Mouse (Mus musculus): ENCODE results near the gene Exoc3. TPM values are rescaled to one million over a fixed set of nuclear protein-coding genes. Genes with fewer than 3 reads are reported as not detected.

Gene Exoc3
- polyA plus RNA-seq, 1 experiment: 45.6 TPM

DNA sequence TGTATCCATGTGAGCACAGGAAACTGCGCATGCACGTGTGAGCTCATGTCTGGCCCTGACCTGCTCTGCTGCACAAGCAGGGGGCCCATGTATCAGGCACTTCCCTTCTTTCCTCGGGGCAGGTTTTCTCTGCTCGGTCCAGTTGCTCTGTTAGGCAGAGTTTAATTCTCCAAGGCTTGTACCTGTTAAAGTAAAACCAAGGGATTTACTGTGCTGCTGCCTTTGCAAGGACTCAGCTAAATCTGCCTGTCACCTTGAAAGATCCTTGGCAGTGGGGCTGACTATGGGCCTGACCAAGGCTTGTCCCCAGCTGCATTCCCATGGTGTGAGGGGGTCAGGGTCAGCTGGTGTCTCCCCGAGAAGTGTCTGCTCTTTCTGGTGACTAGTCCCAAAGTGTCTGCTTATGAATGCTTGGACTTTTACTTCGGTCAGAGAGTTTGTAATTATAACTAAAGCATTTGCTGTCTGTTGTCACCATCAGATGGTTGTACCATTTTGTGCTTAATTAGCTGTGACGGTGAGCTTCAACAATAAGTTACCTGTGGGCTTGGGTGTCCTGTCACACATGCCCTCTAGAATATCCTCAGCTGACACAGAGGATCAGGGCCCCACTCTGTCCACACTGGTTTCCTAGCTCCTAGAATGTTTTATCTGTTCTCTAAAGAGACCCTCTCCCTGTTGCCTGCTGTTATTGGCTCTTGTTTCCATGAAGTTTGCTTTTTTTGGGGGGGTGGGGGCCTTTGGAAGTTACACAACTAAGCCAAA, 64.2 kb downstream of the Exoc3 start:
- Histone ChIP-seq H3K27me3 (ENCODE audit: control insufficient read depth, insufficient read depth, low read length) (no peaks in the 10 kb centered on the region), H3K36me3 (ENCODE audit: control insufficient read depth, insufficient read depth, low read length) (no peaks in the 10 kb centered on the region), H3K27ac (ENCODE audit: control insufficient read depth, insufficient read depth, low read length) (no peak overlapping the region), H3K4me1 (replicated peaks; ENCODE audit: control insufficient read depth, insufficient read depth, low read length) (no peaks in the 10 kb centered on the region), H3K4me3 (ENCODE audit: control insufficient read depth, insufficient read depth, low read length) (no peak overlapping the region)
- DNase-seq: no peak
- TF ChIP-seq POLR2A (IDR thresholded peaks at IDR 0.05; ENCODE audit: control insufficient read depth, extremely low read depth, insufficient read depth, low read length, poor library complexity): no peak
- TF ChIP-seq CTCF (IDR thresholded peaks at IDR 0.05; ENCODE audit: borderline replicate concordance, control insufficient read depth, extremely low read depth, insufficient read depth, low read length, poor library complexity): no peak
- 64% methylated on average over 7 of the region's 7 CpGs for WGBS

DNA sequence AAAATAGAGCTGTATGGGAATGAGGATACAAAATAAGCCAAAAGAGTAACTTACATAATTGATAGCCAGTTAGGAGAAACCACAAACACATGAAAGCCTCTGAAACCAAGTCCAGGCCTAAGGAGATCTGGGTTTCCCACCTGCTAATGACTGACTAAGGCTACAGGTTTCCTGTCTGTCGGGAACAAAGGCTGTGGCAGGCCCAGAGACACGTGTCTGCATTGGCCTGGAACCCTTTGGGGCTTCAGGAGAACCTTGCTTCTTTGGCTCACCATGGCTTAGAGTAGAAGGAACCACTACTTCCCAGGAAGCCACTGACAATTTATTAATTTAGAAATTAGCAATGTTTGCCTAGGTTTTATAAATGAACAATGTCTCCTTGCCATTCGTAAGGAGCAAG, 65.2 kb downstream of the Exoc3 start:
- no peaks in the 10 kb centered on the region for H3K27me3 ChIP-seq (ENCODE audit: control insufficient read depth, insufficient read depth, low read length)
- no peaks in the 10 kb centered on the region for H3K36me3 ChIP-seq (ENCODE audit: control insufficient read depth, insufficient read depth, low read length)
- H3K27ac ChIP-seq (ENCODE audit: control insufficient read depth, insufficient read depth, low read length): no peak overlapping the region
- 60% methylated on average over 3 of the region's 3 CpGs for WGBS
- no peaks in the 10 kb centered on the region for H3K4me1 ChIP-seq (replicated peaks; ENCODE audit: control insufficient read depth, insufficient read depth, low read length)
- TF ChIP-seq CTCF (IDR thresholded peaks at IDR 0.05; ENCODE audit: borderline replicate concordance, control insufficient read depth, extremely low read depth, insufficient read depth, low read length, poor library complexity): no peak
- TF ChIP-seq POLR2A (IDR thresholded peaks at IDR 0.05; ENCODE audit: control insufficient read depth, extremely low read depth, insufficient read depth, low read length, poor library complexity): no peak
- H3K4me3 ChIP-seq (ENCODE audit: control insufficient read depth, insufficient read depth, low read length): no peak overlapping the region
- DNase-seq: no peak

DNA sequence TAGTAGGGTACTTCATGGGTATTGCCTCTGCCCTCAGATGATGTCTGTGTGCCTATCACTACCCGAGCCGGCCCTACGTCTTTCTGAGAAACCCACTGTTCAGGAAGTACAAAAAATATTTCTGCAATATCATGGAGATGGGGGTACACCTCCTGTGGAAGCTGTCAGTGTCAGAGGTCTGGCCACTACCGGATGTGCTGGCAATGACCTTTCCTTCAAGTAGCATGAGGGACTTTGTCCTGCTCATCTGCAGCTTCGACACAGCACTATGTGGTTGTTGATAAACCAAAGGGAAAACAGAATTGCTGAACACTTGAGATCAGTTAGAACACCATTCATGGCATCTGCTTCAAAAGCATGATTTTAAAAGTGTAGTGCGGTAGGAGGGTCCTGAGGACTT, 67.7 kb downstream of the Exoc3 start:
- Histone ChIP-seq H3K36me3 (ENCODE audit: control insufficient read depth, insufficient read depth, low read length) (no peaks in the 10 kb centered on the region), H3K27me3 (ENCODE audit: control insufficient read depth, insufficient read depth, low read length) (no peaks in the 10 kb centered on the region), H3K4me3 (ENCODE audit: control insufficient read depth, insufficient read depth, low read length) (no peak overlapping the region), H3K27ac (ENCODE audit: control insufficient read depth, insufficient read depth, low read length) (no peak overlapping the region), H3K4me1 (replicated peaks; ENCODE audit: control insufficient read depth, insufficient read depth, low read length) (no peaks in the 10 kb centered on the region)
- TF ChIP-seq POLR2A (IDR thresholded peaks at IDR 0.05; ENCODE audit: control insufficient read depth, extremely low read depth, insufficient read depth, low read length, poor library complexity): no peak
- TF ChIP-seq CTCF (IDR thresholded peaks at IDR 0.05; ENCODE audit: borderline replicate concordance, control insufficient read depth, extremely low read depth, insufficient read depth, low read length, poor library complexity): no peak
- WGBS: 96% methylated on average over 6 of the region's 6 CpGs
- no peak for DNase-seq

DNA sequence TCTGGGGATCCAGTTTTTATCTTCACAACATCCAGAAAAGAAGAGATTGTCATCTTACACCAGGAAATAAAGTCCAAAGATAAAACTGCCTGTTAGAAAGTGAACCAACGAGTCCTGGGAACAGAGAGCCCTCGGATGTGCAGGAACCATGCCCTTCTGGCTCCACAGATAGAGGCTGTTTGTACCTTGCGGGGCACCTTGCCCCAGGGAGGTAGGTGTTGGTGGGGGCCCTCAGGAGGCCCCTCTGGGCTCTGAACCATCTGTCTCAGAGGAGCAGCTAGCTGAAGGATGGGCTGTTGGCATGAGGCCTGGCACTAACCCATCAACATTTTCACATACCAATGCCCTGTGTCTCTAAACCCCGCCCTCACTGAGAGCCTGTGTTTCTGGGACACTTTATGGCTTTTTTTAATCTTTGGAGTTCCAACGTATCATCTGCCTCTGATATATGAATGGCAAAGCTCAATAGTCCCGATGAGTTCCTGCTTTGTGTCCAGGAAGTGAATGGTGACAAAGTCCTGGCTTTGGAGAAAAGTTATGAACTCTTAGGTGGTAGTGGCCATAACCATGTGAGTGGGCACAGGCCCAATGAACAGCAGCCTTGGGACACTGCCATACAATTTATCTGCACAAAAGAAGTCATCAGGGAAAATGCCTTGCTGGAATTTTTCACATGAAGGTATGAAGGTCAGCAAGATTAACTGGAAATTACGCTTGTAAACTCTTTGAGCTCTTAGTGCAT, 69.5 kb downstream of the Exoc3 start:
- Histone ChIP-seq H3K27me3 (ENCODE audit: control insufficient read depth, insufficient read depth, low read length) (no peaks in the 10 kb centered on the region), H3K36me3 (ENCODE audit: control insufficient read depth, insufficient read depth, low read length) (no peaks in the 10 kb centered on the region), H3K4me3 (ENCODE audit: control insufficient read depth, insufficient read depth, low read length) (no peak overlapping the region), H3K27ac (ENCODE audit: control insufficient read depth, insufficient read depth, low read length) (no peak overlapping the region), H3K4me1 (replicated peaks; ENCODE audit: control insufficient read depth, insufficient read depth, low read length) (no peaks in the 10 kb centered on the region)
- DNase-seq: no peak
- TF ChIP-seq CTCF (IDR thresholded peaks at IDR 0.05; ENCODE audit: borderline replicate concordance, control insufficient read depth, extremely low read depth, insufficient read depth, low read length, poor library complexity) (no peak), POLR2A (IDR thresholded peaks at IDR 0.05; ENCODE audit: control insufficient read depth, extremely low read depth, insufficient read depth, low read length, poor library complexity) (no peak)
- WGBS: 89% methylated on average over 7 of the region's 7 CpGs

DNA sequence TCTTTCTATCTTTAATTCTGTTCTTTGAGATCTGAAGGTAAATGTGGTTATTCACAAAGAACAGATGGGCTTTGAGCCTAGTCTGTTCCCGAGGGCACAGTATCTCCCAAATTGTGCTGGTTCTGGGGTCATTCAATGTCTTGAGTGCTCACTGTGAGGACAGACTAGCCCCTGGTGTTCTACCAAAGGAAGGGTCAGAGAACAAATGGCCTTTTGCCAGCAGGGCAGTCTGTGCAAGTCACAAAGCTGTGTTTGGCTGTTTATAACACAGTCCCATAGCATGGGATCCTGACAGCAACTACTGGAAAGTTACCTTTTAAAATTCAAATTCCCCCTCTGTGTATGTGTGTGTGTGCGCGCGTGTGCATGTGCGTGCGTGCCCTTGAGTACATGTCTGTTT, 78.6 kb downstream of the Exoc3 start:
- Histone ChIP-seq H3K27me3 (ENCODE audit: control insufficient read depth, insufficient read depth, low read length) (no peaks in the 10 kb centered on the region), H3K36me3 (ENCODE audit: control insufficient read depth, insufficient read depth, low read length) (no peaks in the 10 kb centered on the region), H3K4me1 (replicated peaks; ENCODE audit: control insufficient read depth, insufficient read depth, low read length) (no peaks in the 10 kb centered on the region), H3K27ac (ENCODE audit: control insufficient read depth, insufficient read depth, low read length) (no peak overlapping the region), H3K4me3 (ENCODE audit: control insufficient read depth, insufficient read depth, low read length) (no peak overlapping the region)
- no peak for DNase-seq
- 94% methylated on average over 6 of the region's 6 CpGs for WGBS
- TF ChIP-seq POLR2A (IDR thresholded peaks at IDR 0.05; ENCODE audit: control insufficient read depth, extremely low read depth, insufficient read depth, low read length, poor library complexity) (no peak), CTCF (IDR thresholded peaks at IDR 0.05; ENCODE audit: borderline replicate concordance, control insufficient read depth, extremely low read depth, insufficient read depth, low read length, poor library complexity) (no peak)

DNA sequence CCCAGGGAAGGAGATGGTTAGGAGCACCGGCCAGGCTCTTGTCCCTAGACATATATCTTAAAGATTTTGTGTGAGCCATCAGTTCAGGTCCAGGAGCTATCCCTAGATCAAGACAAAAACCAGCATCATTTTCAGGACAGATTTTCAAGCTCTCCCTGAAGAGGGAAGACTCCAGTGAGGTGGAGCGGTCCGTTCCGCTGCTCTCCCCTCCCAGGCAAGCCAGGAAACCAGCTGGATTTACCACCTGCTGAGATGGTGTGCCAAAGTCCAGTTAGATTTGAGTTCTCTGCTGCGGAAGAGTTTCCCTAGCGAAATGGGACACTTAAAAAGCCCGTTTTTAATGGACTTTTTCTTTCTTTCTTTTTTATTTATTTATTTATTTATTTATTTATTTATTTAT, 81.0 kb downstream of the Exoc3 start:
- no peaks in the 10 kb centered on the region for H3K27me3 ChIP-seq (ENCODE audit: control insufficient read depth, insufficient read depth, low read length)
- no peak for TF ChIP-seq CTCF (IDR thresholded peaks at IDR 0.05; ENCODE audit: borderline replicate concordance, control insufficient read depth, extremely low read depth, insufficient read depth, low read length, poor library complexity)
- no peaks in the 10 kb centered on the region for H3K4me1 ChIP-seq (replicated peaks; ENCODE audit: control insufficient read depth, insufficient read depth, low read length)
- no peak overlapping the region for H3K27ac ChIP-seq (ENCODE audit: control insufficient read depth, insufficient read depth, low read length)
- H3K4me3 ChIP-seq (ENCODE audit: control insufficient read depth, insufficient read depth, low read length): no peak overlapping the region
- no peaks in the 10 kb centered on the region for H3K36me3 ChIP-seq (ENCODE audit: control insufficient read depth, insufficient read depth, low read length)
- no peak for DNase-seq
- WGBS: 87% methylated on average over 7 of the region's 7 CpGs
